Mouse (Mus musculus) large intestine, adult 2 months (tissue): ENCODE measurements around the gene Olfr98. TPM values are rescaled to one million over a fixed set of nuclear protein-coding genes. Genes with fewer than 3 reads are reported as not detected.

Experiments
- polyA plus RNA-seq: library from polyadenylated mRNA; depleted of rRNA; stranded (reverse); fragments of >200 nt; gene quantifications from 2 replicates; pipeline ENCODE4 v1.2.3, GENCODE M21; 2012; rRNA removed

Olfr98 gene
- polyA plus RNA-seq, 1 experiment = not detected

Other genes with a start within 250 kb of the Olfr98 start
- not detected in 2 replicates for gene Mog, start 240.4 kb downstream of the Olfr98 start, polyA plus RNA-seq
- 8.1 and 11.3 TPM in 2 replicates for gene Gabbr1, start 217.8 kb downstream of the Olfr98 start, polyA plus RNA-seq
- not detected in 2 replicates for gene Olfr90, start 175.2 kb downstream of the Olfr98 start, polyA plus RNA-seq
- not detected in 2 replicates for gene Olfr91, start 165.5 kb downstream of the Olfr98 start, polyA plus RNA-seq
- not detected in 2 replicates for gene Olfr92, start 143.7 kb downstream of the Olfr98 start, polyA plus RNA-seq
- not detected in 2 replicates for gene Olfr93, start 102.3 kb downstream of the Olfr98 start, polyA plus RNA-seq
- 12.6 and 18.4 TPM in 2 replicates for gene Ubd, start 69.9 kb downstream of the Olfr98 start, polyA plus RNA-seq
- not detected in 2 replicates for gene Olfr94, start 62.8 kb downstream of the Olfr98 start, polyA plus RNA-seq
- not detected in 2 replicates for gene Olfr95, start 50.6 kb downstream of the Olfr98 start, polyA plus RNA-seq
- gene Olfr96, start 43.6 kb downstream of the Olfr98 start, polyA plus RNA-seq = not detected in 2 replicates
- gene Olfr97, start 26.4 kb downstream of the Olfr98 start, polyA plus RNA-seq = not detected in 2 replicates
- 9.6 and 9.8 TPM in 2 replicates for gene H2-M3, start 6.5 kb upstream of the Olfr98 start, polyA plus RNA-seq
- gene Olfr99, start 19.7 kb upstream of the Olfr98 start, polyA plus RNA-seq = not detected in 2 replicates
- not detected in 2 replicates for gene Olfr101, start 40.6 kb upstream of the Olfr98 start, polyA plus RNA-seq
- gene Olfr102, start 53.3 kb upstream of the Olfr98 start, polyA plus RNA-seq = not detected in 2 replicates
- gene Olfr103, start 75.9 kb upstream of the Olfr98 start, polyA plus RNA-seq = not detected in 2 replicates
- not detected in 2 replicates for gene Olfr104-ps, start 95.8 kb upstream of the Olfr98 start, polyA plus RNA-seq
- gene Olfr105-ps, start 115.3 kb upstream of the Olfr98 start, polyA plus RNA-seq = not detected in 2 replicates
- not detected in 2 replicates for gene Olfr106-ps, start 126.6 kb upstream of the Olfr98 start, polyA plus RNA-seq
- gene Olfr107, start 135.5 kb upstream of the Olfr98 start, polyA plus RNA-seq = not detected in 2 replicates
- not detected in 2 replicates for gene Olfr108, start 181.7 kb upstream of the Olfr98 start, polyA plus RNA-seq
- gene Olfr109, start 195.2 kb upstream of the Olfr98 start, polyA plus RNA-seq = not detected in 2 replicates
- 1.8 and 2.3 TPM in 2 replicates for gene H2-M2, start 219.8 kb upstream of the Olfr98 start, polyA plus RNA-seq
- not detected in 2 replicates for gene Olfr110, start 228.7 kb upstream of the Olfr98 start, polyA plus RNA-seq
- gene Olfr111, start 244.3 kb upstream of the Olfr98 start, polyA plus RNA-seq = 0.07 TPM in 1 of 2 replicates, not detected in the other